Mouse (Mus musculus): ENCODE measurements around the gene Ptpre. TPM values are rescaled to one million over a fixed set of nuclear protein-coding genes. Genes with fewer than 3 reads are reported as not detected.
"Not testable (repeated sequence)": the region's sequence is repeated elsewhere in the genome, so short reads cannot be mapped to it uniquely, and the experiment has no call there.

The Ptpre gene
- polyA plus RNA-seq, 2 experiments, result 1.8 to 1.9 TPM

GRCm38 (mm10) chr7:135696127-135696526, 158.8 kb downstream of the Ptpre start:
- TF ChIP-seq EP300 (IDR thresholded peaks at IDR 0.05; ENCODE audit: low read depth), result no peak
- TF ChIP-seq CTCF (IDR thresholded peaks at IDR 0.05; ENCODE audit: low read depth), result no peak
- Histone ChIP-seq H3K9me3 (ENCODE audit: control insufficient read depth, low read length) (no peaks in the 10 kb centered on the region), H3K36me3 (replicated peaks; ENCODE audit: control insufficient read depth, insufficient read depth, low read depth) (peaks cover 99% of the 10 kb centered on the region), H3K27ac (no peak overlapping the region), H3K4me2 (ENCODE audit: low read depth) (no peak overlapping the region), H3K27me3 (ENCODE audit: control insufficient read depth, insufficient read depth, low read length) (no peaks in the 10 kb centered on the region), H3K9ac (replicated peaks) (no peak overlapping the region), H3K4me3 (ENCODE audit: insufficient read depth in 1 of 2, low read depth in 2 of 2, low read length in 2 of 2) (no peak overlapping the region), H3K4me1 (replicated peaks; ENCODE audit: control insufficient read depth in 2 of 2, insufficient read depth in 2 of 2, low read length in 1 of 2) (no peaks in the 10 kb centered on the region)
- ATAC-seq (ENCODE audit: insufficient read depth), result no peak
- DNase-seq (ENCODE audit: low read depth in 3 of 3, low spot score in 3 of 3), result no peak
- WGBS (ENCODE audit: insufficient replicate concordance), result 94% methylated on average over 4 of the region's 4 CpGs

GRCm38 (mm10) chr7:135697021-135697740, 159.9 kb downstream of the Ptpre start:
- not testable (repeated sequence) for DNase-seq (ENCODE audit: low read depth in 3 of 3, low spot score in 3 of 3); H3K27ac ChIP-seq; H3K9ac ChIP-seq (replicated peaks); H3K9me3 ChIP-seq (ENCODE audit: control insufficient read depth, low read length); H3K27me3 ChIP-seq (ENCODE audit: control insufficient read depth, insufficient read depth, low read length); ATAC-seq (ENCODE audit: insufficient read depth); H3K4me2 ChIP-seq (ENCODE audit: low read depth); H3K4me3 ChIP-seq (ENCODE audit: insufficient read depth in 1 of 2, low read depth in 2 of 2, low read length in 2 of 2); H3K4me1 ChIP-seq (replicated peaks; ENCODE audit: control insufficient read depth in 2 of 2, insufficient read depth in 2 of 2, low read length in 1 of 2)
- H3K36me3 ChIP-seq (replicated peaks; ENCODE audit: control insufficient read depth, insufficient read depth, low read depth), result peaks cover 99% of the 10 kb centered on the region
- 96% methylated on average over 5 of the region's 5 CpGs for WGBS (ENCODE audit: insufficient replicate concordance)

- Histone ChIP-seq H3K9me3 (ENCODE audit: control insufficient read depth, low read length) (no peaks in the 10 kb centered on the region), H3K9ac (replicated peaks) (no peak overlapping the region), H3K27me3 (ENCODE audit: control insufficient read depth, insufficient read depth, low read length) (no peaks in the 10 kb centered on the region), H3K36me3 (replicated peaks; ENCODE audit: control insufficient read depth, insufficient read depth, low read depth) (peaks cover 99% of the 10 kb centered on the region), H3K4me1 (replicated peaks; ENCODE audit: control insufficient read depth in 2 of 2, insufficient read depth in 2 of 2, low read length in 1 of 2) (no peaks in the 10 kb centered on the region), H3K4me2 (ENCODE audit: low read depth) (no peak overlapping the region), H3K27ac (no peak overlapping the region), H3K4me3 (ENCODE audit: insufficient read depth in 1 of 2, low read depth in 2 of 2, low read length in 2 of 2) (no peak overlapping the region)
- 95% methylated on average over 2 of the region's 2 CpGs for WGBS (ENCODE audit: insufficient replicate concordance)
- DNase-seq (ENCODE audit: low read depth in 3 of 3, low spot score in 3 of 3) (no peak), ATAC-seq (ENCODE audit: insufficient read depth) (no peak)
- no peak for TF ChIP-seq CTCF (IDR thresholded peaks at IDR 0.05; ENCODE audit: low read depth)
- no peak for TF ChIP-seq EP300 (IDR thresholded peaks at IDR 0.05; ENCODE audit: low read depth)
Observed at GRCm38 (mm10) chr7:135698362-135698761, 161.1 kb downstream of the Ptpre start.

- H3K4me2 ChIP-seq (ENCODE audit: low read depth); H3K27me3 ChIP-seq (ENCODE audit: control insufficient read depth, insufficient read depth, low read length); H3K4me3 ChIP-seq (ENCODE audit: insufficient read depth in 1 of 2, low read depth in 2 of 2, low read length in 2 of 2); H3K9ac ChIP-seq (replicated peaks); ATAC-seq (ENCODE audit: insufficient read depth); H3K4me1 ChIP-seq (replicated peaks; ENCODE audit: control insufficient read depth in 2 of 2, insufficient read depth in 2 of 2, low read length in 1 of 2); H3K9me3 ChIP-seq (ENCODE audit: control insufficient read depth, low read length); H3K27ac ChIP-seq; DNase-seq (ENCODE audit: low read depth in 3 of 3, low spot score in 3 of 3): not testable (repeated sequence)
- WGBS (ENCODE audit: insufficient replicate concordance), result 91% methylated on average over 6 of the region's 6 CpGs
- peaks cover 99% of the 10 kb centered on the region for H3K36me3 ChIP-seq (replicated peaks; ENCODE audit: control insufficient read depth, insufficient read depth, low read depth)
Observed at GRCm38 (mm10) chr7:135699351-135699750, 162.1 kb downstream of the Ptpre start.

GRCm38 (mm10) chr7:135703600-135704148, 166.4 kb downstream of the Ptpre start:
- H3K4me1 ChIP-seq (replicated peaks; ENCODE audit: control insufficient read depth in 2 of 2, insufficient read depth in 2 of 2, low read length in 1 of 2), result no peaks in the 10 kb centered on the region; a peak in 1 of 4 replicates
- H3K9ac ChIP-seq (replicated peaks), result no peak overlapping the region
- H3K4me3 ChIP-seq (ENCODE audit: insufficient read depth in 1 of 2, low read depth in 2 of 2, low read length in 2 of 2), result no peak overlapping the region
- no peaks in the 10 kb centered on the region for H3K27me3 ChIP-seq (ENCODE audit: control insufficient read depth, insufficient read depth, low read length)
- DNase-seq (ENCODE audit: low read depth in 3 of 3, low spot score in 3 of 3) (no peak), ATAC-seq (ENCODE audit: insufficient read depth) (no peak)
- no peak overlapping the region for H3K4me2 ChIP-seq (ENCODE audit: low read depth)
- no peak overlapping the region for H3K27ac ChIP-seq
- H3K9me3 ChIP-seq (ENCODE audit: control insufficient read depth, low read length), result no peaks in the 10 kb centered on the region
- no peak for TF ChIP-seq CTCF (IDR thresholded peaks at IDR 0.05; ENCODE audit: low read depth)
- TF ChIP-seq EP300 (IDR thresholded peaks at IDR 0.05; ENCODE audit: low read depth), result no peak
- WGBS (ENCODE audit: insufficient replicate concordance), result 87% methylated on average over 9 of the region's 9 CpGs
- H3K36me3 ChIP-seq (replicated peaks; ENCODE audit: control insufficient read depth, insufficient read depth, low read depth), result peaks cover 99% of the 10 kb centered on the region

Data from liver, embryonic 14.5 days (tissue).